Mouse (Mus musculus): ENCODE measurements at regions not wholly inside any gene's neighbourhood (a gene's known extent, or its start where the extent isn't known, plus 50 kb on each side); places are given as distances from the start of the nearest gene placed in this dataset.

DNA sequence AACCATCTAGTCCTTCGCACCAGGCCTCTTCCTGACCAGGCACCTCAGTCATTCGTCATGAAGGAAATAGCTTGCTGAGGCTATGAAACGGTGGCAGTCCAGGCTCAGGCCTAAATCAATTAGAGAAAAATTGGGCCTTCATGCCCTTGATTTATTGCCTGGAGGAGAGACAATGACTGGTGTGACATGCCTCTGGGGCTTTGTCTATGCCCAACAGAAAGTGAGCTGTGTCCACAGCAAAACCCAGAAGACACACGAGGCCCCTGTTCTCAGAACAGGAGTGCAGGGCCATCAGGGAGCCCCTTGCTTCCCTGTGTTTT is 922.9 kb upstream of the Car8 start:
- no peak overlapping the region for H3K4me2 ChIP-seq (ENCODE audit: low read depth, low read length)
- no peaks in the 10 kb centered on the region for H3K27me3 ChIP-seq (ENCODE audit: control insufficient read depth, insufficient read depth, low read length)
- WGBS: 48% methylated on average over 4 of the region's 4 CpGs
- no peaks in the 10 kb centered on the region for H3K36me3 ChIP-seq (ENCODE audit: control insufficient read depth, insufficient read depth, low read length)
- H3K9ac ChIP-seq (ENCODE audit: low read length): no peak overlapping the region
- H3K9me3 ChIP-seq (replicated peaks; ENCODE audit: control insufficient read depth, low read length): no peaks in the 10 kb centered on the region
- H3K27ac ChIP-seq (ENCODE audit: low read length): no peak overlapping the region
- no peak overlapping the region for H3K4me3 ChIP-seq (replicated peaks; ENCODE audit: low read length)
- no peaks in the 10 kb centered on the region for H3K4me1 ChIP-seq (ENCODE audit: control insufficient read depth, insufficient read depth, low read length)
- ATAC-seq (ENCODE audit: insufficient read depth, low FRiP score): peak; percentile 37; the same call in 1 of the 2 replicates

GRCm38 (mm10) chr4:9161068-9161813 is 922.4 kb upstream of the Car8 start:
- WGBS: 75% methylated on average over 11 of the region's 11 CpGs
- Histone ChIP-seq H3K9me3 (replicated peaks; ENCODE audit: control insufficient read depth, low read length) (no peaks in the 10 kb centered on the region), H3K4me3 (replicated peaks; ENCODE audit: low read length) (no peak overlapping the region), H3K27ac (ENCODE audit: low read length) (no peak overlapping the region), H3K9ac (ENCODE audit: low read length) (no peak overlapping the region), H3K4me2 (ENCODE audit: low read depth, low read length) (no peak overlapping the region), H3K4me1 (ENCODE audit: control insufficient read depth, insufficient read depth, low read length) (no peaks in the 10 kb centered on the region), H3K27me3 (ENCODE audit: control insufficient read depth, insufficient read depth, low read length) (no peaks in the 10 kb centered on the region), H3K36me3 (ENCODE audit: control insufficient read depth, insufficient read depth, low read length) (no peaks in the 10 kb centered on the region)
- ATAC-seq (ENCODE audit: insufficient read depth, low FRiP score): no peak; the same call in 1 of the 2 replicates

DNA sequence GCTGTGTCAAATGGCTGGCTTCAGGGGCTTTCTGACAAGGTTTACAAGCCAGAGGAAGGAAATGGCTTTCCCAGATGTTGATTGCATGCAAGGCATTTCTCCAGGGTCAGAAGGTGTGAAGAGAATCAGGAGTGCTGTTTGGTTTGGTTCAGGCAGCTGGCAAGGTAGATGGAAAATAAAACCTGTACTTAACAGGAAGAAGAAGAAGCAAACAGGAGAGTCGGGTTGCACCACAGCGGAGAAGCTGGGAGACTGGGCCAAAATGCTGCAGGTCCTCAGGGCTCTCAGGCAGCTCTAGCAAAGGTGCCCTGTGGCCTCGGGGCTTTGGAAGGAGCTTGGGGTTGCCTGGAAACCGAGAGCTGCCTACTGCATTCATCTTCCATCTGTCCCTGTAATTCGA is 908.9 kb upstream of the Car8 start:
- no peak overlapping the region for H3K9ac ChIP-seq (ENCODE audit: low read length)
- no peaks in the 10 kb centered on the region for H3K9me3 ChIP-seq (replicated peaks; ENCODE audit: control insufficient read depth, low read length)
- no peaks in the 10 kb centered on the region for H3K4me1 ChIP-seq (ENCODE audit: control insufficient read depth, insufficient read depth, low read length)
- no peak overlapping the region for H3K27ac ChIP-seq (ENCODE audit: low read length)
- H3K4me2 ChIP-seq (ENCODE audit: low read depth, low read length): no peak overlapping the region
- no peak overlapping the region for H3K4me3 ChIP-seq (replicated peaks; ENCODE audit: low read length)
- H3K27me3 ChIP-seq (ENCODE audit: control insufficient read depth, insufficient read depth, low read length): no peaks in the 10 kb centered on the region
- WGBS: 15% methylated on average over 5 of the region's 5 CpGs
- H3K36me3 ChIP-seq (ENCODE audit: control insufficient read depth, insufficient read depth, low read length): no peaks in the 10 kb centered on the region
- ATAC-seq (ENCODE audit: insufficient read depth, low FRiP score): no peak

DNA sequence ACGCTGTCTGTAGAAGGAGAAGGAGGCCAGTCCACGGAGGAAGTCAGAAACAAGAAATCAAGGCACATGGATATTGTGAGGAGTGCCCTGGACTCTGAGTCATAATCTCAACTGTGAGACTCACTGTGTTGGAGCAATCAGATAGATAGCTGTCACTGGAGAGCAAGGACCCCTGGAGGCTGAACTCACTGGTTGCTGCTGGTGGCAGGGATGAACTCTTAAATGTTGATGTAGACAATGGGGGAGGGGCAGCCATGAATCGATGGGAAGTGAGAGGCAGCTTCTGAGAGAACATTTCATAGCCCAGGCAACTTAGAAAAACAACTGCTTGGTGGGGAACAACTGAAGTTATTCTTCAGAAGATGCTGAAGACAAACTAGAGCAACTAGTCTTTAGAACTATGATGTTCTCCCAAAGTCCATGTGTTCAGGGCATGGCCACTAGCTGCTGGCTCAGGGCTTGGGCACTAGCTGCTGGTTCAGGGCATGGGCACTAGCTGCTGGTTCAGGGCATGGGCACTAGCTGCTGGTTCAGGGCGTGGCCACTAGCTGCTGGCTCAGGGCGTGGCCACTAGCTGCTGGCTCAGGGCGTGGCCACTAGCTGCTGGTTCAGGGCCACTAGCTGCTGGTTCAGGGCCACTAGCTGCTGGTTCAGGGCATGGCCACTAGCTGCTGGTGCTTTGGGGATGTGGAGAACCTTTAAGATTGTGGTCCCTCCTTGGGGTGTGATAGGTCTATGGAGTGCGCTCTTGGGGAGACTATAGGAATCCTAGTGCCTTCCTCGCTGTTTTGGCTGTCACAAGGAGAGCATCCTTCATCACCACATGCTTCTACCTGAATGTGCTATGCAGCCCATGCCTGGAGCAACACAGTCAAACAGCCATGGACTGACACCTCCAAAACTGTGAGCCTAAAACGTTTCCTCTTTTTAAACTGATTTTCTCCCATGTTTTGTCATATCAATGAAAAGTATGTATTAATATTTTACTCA is 905.7 kb upstream of the Car8 start:
- no peak for ATAC-seq (ENCODE audit: insufficient read depth, low FRiP score)
- Histone ChIP-seq H3K27ac (ENCODE audit: low read length) (no peak overlapping the region), H3K9ac (ENCODE audit: low read length) (no peak overlapping the region), H3K36me3 (ENCODE audit: control insufficient read depth, insufficient read depth, low read length) (no peaks in the 10 kb centered on the region), H3K27me3 (ENCODE audit: control insufficient read depth, insufficient read depth, low read length) (no peaks in the 10 kb centered on the region), H3K9me3 (replicated peaks; ENCODE audit: control insufficient read depth, low read length) (no peaks in the 10 kb centered on the region), H3K4me2 (ENCODE audit: low read depth, low read length) (no peak overlapping the region), H3K4me3 (replicated peaks; ENCODE audit: low read length) (no peak overlapping the region), H3K4me1 (ENCODE audit: control insufficient read depth, insufficient read depth, low read length) (no peaks in the 10 kb centered on the region)
- 88% methylated on average over 9 of the region's 9 CpGs for WGBS

- no peak overlapping the region for H3K4me2 ChIP-seq (ENCODE audit: low read depth, low read length)
- no peaks in the 10 kb centered on the region for H3K9me3 ChIP-seq (replicated peaks; ENCODE audit: control insufficient read depth, low read length)
- H3K4me1 ChIP-seq (ENCODE audit: control insufficient read depth, insufficient read depth, low read length): no peaks in the 10 kb centered on the region
- no peak for ATAC-seq (ENCODE audit: insufficient read depth, low FRiP score)
- no peak overlapping the region for H3K4me3 ChIP-seq (replicated peaks; ENCODE audit: low read length)
- H3K27me3 ChIP-seq (ENCODE audit: control insufficient read depth, insufficient read depth, low read length): no peaks in the 10 kb centered on the region
- H3K9ac ChIP-seq (ENCODE audit: low read length): no peak overlapping the region
- H3K27ac ChIP-seq (ENCODE audit: low read length): no peak overlapping the region
- 78% methylated on average over 3 of the region's 3 CpGs for WGBS
- no peaks in the 10 kb centered on the region for H3K36me3 ChIP-seq (ENCODE audit: control insufficient read depth, insufficient read depth, low read length)
These were observed 904.2 kb upstream of the Car8 start for GRCm38 (mm10) chr4:9143087-9143486.

DNA sequence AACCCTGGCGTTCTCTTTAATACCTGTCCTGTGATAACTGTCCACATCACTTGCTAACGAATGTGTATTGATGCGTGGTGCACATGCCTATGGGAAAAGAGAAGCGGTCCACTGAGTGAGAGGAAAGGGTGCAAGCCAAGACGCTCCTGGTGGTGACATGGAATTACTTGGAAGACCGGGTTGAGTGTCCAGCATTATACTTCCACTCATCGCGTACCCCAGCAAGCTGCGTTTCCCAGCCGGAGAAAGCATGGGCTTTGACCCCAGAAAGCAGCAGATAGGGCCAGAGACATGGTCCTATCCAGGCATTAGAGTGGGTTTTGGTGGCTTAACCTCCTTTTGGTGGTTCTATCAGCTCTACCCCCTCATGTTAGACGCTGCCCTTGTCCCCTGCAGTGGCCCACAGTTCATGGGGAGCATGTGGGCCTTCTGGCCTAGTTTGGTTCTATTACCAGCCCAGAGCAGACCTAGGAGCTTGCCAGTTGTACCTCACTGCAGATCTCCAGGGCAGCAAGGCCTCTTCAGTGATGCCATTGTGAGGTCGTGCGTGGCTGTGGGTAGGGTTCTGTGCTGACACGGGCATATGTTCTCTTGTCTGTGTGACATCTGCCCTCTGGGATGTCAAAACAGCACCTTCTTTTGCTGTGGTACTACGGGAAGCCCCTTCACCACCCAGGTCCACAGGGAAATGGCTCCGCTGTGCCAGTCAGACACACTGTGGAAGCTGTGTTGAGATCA is 903.3 kb upstream of the Car8 start:
- no peaks in the 10 kb centered on the region for H3K4me1 ChIP-seq (ENCODE audit: control insufficient read depth, insufficient read depth, low read length)
- no peaks in the 10 kb centered on the region for H3K27me3 ChIP-seq (ENCODE audit: control insufficient read depth, insufficient read depth, low read length)
- no peak for ATAC-seq (ENCODE audit: insufficient read depth, low FRiP score)
- no peak overlapping the region for H3K4me3 ChIP-seq (replicated peaks; ENCODE audit: low read length)
- H3K9ac ChIP-seq (ENCODE audit: low read length): no peak overlapping the region
- WGBS: 90% methylated on average over 16 of the region's 16 CpGs
- H3K36me3 ChIP-seq (ENCODE audit: control insufficient read depth, insufficient read depth, low read length): no peaks in the 10 kb centered on the region
- H3K27ac ChIP-seq (ENCODE audit: low read length): no peak overlapping the region
- no peak overlapping the region for H3K4me2 ChIP-seq (ENCODE audit: low read depth, low read length)
- H3K9me3 ChIP-seq (replicated peaks; ENCODE audit: control insufficient read depth, low read length): no peaks in the 10 kb centered on the region

- no peak for ATAC-seq (ENCODE audit: insufficient read depth, low FRiP score)
- 81% methylated on average over 3 of the region's 3 CpGs for WGBS
- no peak overlapping the region for H3K4me3 ChIP-seq (replicated peaks; ENCODE audit: low read length)
- H3K4me1 ChIP-seq (ENCODE audit: control insufficient read depth, insufficient read depth, low read length): peaks cover 5% of the 10 kb centered on the region
- H3K4me2 ChIP-seq (ENCODE audit: low read depth, low read length): no peak overlapping the region
- H3K27ac ChIP-seq (ENCODE audit: low read length): no peak overlapping the region
- no peaks in the 10 kb centered on the region for H3K27me3 ChIP-seq (ENCODE audit: control insufficient read depth, insufficient read depth, low read length)
- no peaks in the 10 kb centered on the region for H3K9me3 ChIP-seq (replicated peaks; ENCODE audit: control insufficient read depth, low read length)
- H3K9ac ChIP-seq (ENCODE audit: low read length): no peak overlapping the region
- H3K36me3 ChIP-seq (ENCODE audit: control insufficient read depth, insufficient read depth, low read length): no peaks in the 10 kb centered on the region
These were observed 901.9 kb upstream of the Car8 start for GRCm38 (mm10) chr4:9140691-9141090.

DNA sequence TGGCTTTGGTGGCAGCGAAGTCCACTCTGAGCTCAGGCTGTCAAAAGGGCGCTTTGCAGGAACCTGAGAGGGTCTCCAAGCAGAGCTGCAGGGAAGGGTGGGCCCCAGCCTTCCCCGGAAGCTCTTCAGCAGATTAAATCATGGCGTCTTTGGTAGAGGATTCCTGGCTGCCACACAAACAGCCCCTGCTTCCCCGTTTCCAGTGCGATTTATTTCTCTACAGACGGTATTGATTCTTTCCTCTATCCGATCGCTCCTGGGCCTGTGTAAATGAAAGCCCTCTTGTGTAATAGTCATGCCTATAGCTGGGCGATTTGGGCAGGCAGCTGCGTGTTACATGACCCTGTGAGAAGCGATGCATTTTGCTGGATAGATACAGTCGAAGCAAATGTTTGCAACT is 897.8 kb upstream of the Car8 start:
- Histone ChIP-seq H3K27me3 (ENCODE audit: control insufficient read depth, insufficient read depth, low read length) (no peaks in the 10 kb centered on the region), H3K27ac (ENCODE audit: low read length) (no peak overlapping the region), H3K36me3 (ENCODE audit: control insufficient read depth, insufficient read depth, low read length) (no peaks in the 10 kb centered on the region), H3K4me1 (ENCODE audit: control insufficient read depth, insufficient read depth, low read length) (peaks cover 7% of the 10 kb centered on the region), H3K4me3 (replicated peaks; ENCODE audit: low read length) (no peak overlapping the region; the same call in 1 of the 2 replicates), H3K4me2 (ENCODE audit: low read depth, low read length) (peak overlapping the region; percentile 70), H3K9ac (ENCODE audit: low read length) (peak overlapping the region; percentile 7), H3K9me3 (replicated peaks; ENCODE audit: control insufficient read depth, low read length) (no peaks in the 10 kb centered on the region)
- ATAC-seq (ENCODE audit: insufficient read depth, low FRiP score): no peak
- WGBS: 53% methylated on average over 13 of the region's 13 CpGs

Data from stomach, embryonic 16.5 days (tissue).